Mouse (Mus musculus): ENCODE results near the gene Ropn1l.

Ropn1l gene

DNA sequence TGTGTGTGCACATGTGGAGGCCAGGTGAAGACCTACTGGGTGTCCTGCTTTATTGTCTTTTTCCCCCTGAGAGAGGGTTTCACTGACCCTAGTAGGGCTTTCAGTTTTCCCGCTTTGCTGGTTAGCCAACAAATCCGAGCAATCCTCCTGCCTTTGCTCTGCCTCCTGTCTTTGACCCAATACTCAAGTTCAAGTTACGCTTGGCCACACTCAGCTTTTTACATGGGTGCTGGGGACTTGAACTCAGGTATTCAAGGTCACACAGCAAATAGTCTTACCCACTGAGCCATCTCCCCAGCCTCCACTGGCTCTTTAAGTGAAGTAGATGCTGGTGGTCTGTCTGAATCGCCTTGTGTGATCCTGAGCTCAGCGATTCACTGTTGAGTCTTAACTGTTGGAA, 46.7 kb downstream of the Ropn1l start:
- no peak for DNase-seq (ENCODE audit: low spot score)

GRCm38 (mm10) chr15:31404346-31404745, 49.2 kb downstream of the Ropn1l start:
- DNase-seq (ENCODE audit: low spot score): no peak

- no peak for DNase-seq (ENCODE audit: low spot score)
These were observed 51.2 kb downstream of the Ropn1l start for GRCm38 (mm10) chr15:31402200-31402892.

DNA sequence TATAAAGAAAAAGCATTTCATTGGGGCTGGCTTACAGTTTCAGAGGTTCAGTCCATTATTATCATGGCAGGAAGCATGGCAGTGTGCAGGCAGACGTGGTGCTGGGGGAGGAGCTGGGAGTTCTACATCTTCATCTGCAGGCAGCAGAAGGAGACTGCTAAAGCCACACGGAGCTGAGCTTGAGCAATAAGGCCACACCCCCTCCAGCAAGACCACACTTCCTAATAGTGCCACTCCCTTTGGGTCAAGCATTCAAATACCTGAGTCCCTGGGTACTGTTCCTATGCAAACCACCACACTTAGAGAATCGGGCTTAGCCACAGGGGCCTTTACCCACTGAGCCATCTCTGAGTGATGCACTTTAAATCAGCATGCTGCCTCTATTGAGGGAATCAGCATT, 52.6 kb downstream of the Ropn1l start:
- DNase-seq (ENCODE audit: low spot score): no peak

DNA sequence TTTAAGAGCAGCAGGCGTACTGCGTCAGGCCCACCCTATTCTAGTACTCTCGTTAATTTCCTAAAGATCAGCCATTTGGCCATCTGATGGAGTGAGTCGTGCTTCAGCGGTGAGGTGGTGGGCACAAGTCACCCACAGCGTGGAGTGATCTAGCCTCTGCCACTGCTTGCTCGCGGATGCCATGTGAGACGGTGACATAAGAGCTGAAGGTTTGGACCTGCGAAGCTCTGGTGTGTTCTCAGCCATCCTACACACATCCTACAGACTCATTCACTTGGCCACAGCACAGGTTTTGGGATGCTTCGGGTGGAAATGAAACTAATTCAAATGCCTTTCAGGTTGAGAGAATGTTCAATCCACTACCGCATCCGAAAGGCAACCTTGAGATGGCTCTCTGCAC, 54.8 kb downstream of the Ropn1l start:
- DNase-seq (ENCODE audit: low spot score): no peak

DNA sequence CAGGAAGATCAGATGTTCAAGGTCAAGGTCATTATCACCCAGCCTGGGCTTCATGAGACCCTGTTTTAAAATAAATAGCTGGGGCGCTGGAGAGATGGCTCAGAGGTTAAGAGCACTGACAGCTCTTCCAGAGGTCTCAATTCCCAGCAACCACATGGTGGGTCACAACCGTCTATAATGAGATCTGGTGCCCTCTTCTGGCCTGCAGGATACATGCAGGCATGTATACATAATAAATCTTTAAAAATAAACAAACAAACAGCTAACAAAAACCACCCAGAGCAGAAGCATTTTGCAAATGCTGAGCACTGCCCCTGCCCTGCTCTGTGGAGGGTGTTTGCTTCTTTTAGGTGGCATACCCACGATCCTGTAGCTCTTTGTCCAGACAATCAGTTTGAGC, 56.2 kb downstream of the Ropn1l start:
- no peak for DNase-seq (ENCODE audit: low spot score)

GRCm38 (mm10) chr15:31396755-31397154, 56.8 kb downstream of the Ropn1l start:
- no peak for DNase-seq (ENCODE audit: low spot score)

DNA sequence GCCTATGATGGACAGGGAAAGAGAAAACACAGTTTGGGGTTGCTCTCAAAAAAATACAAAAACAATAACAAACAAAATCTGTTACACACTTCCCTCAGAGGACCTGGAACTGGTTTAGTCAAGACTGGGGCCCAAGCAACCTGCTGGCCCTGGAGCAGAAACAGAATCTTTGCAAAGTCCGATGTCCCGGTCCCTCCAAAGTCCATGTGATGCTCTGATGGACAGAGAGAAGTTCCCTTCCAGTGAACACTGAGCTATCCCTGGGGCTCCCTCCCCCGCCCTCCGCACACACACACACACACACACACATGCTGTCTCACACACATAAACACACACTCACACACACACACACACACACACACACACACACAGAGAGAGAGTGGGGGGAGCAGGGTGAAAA, 57.6 kb downstream of the Ropn1l start:
- DNase-seq (ENCODE audit: low spot score): no peak

- no peak for DNase-seq (ENCODE audit: low spot score)
These were observed 60.1 kb downstream of the Ropn1l start for GRCm38 (mm10) chr15:31393402-31393801.

- DNase-seq (ENCODE audit: low spot score): no peak
These were observed 60.8 kb downstream of the Ropn1l start for GRCm38 (mm10) chr15:31392705-31393104.

- no peak for DNase-seq (ENCODE audit: low spot score)
These were observed 61.4 kb downstream of the Ropn1l start for GRCm38 (mm10) chr15:31392135-31392534.

Measured in spleen, adult 12 weeks (tissue).